Mouse (Mus musculus): Measurements from ENCODE around the gene Zc3h12d. TPM values are rescaled to one million over a fixed set of nuclear protein-coding genes. Genes with fewer than 3 reads are reported as not detected.

The Zc3h12d gene
- polyA plus RNA-seq, 1 experiment = not detected

GRCm38 (mm10) chr10:7881971-7882370 is 49.7 kb downstream of the Zc3h12d start:
- Histone ChIP-seq H3K4me3 (replicated peaks) (no peak overlapping the region), H3K27me3 (ENCODE audit: control insufficient read depth) (no peaks in the 10 kb centered on the region), H3K9me3 (ENCODE audit: control insufficient read depth, low read length) (no peaks in the 10 kb centered on the region), H3K4me1 (ENCODE audit: control insufficient read depth) (no peaks in the 10 kb centered on the region), H3K36me3 (ENCODE audit: control insufficient read depth) (no peaks in the 10 kb centered on the region)
- TF ChIP-seq TAL1 (IDR thresholded peaks at IDR 0.05; ENCODE audit: low read length) = no peak
- TF ChIP-seq GATA1 (IDR thresholded peaks at IDR 0.05; ENCODE audit: low read length) = no peak

GRCm38 (mm10) chr10:7883524-7883923 is 51.3 kb downstream of the Zc3h12d start:
- no peak overlapping the region for H3K4me3 ChIP-seq (replicated peaks)
- H3K4me1 ChIP-seq (ENCODE audit: control insufficient read depth) = no peaks in the 10 kb centered on the region
- TF ChIP-seq GATA1 (IDR thresholded peaks at IDR 0.05; ENCODE audit: low read length) (no peak), TAL1 (IDR thresholded peaks at IDR 0.05; ENCODE audit: low read length) (no peak)
- H3K36me3 ChIP-seq (ENCODE audit: control insufficient read depth) = no peaks in the 10 kb centered on the region
- H3K9me3 ChIP-seq (ENCODE audit: control insufficient read depth, low read length) = no peaks in the 10 kb centered on the region
- no peaks in the 10 kb centered on the region for H3K27me3 ChIP-seq (ENCODE audit: control insufficient read depth)

GRCm38 (mm10) chr10:7888256-7888868 is 56.1 kb downstream of the Zc3h12d start:
- no peaks in the 10 kb centered on the region for H3K36me3 ChIP-seq (ENCODE audit: control insufficient read depth)
- TF ChIP-seq TAL1 (IDR thresholded peaks at IDR 0.05; ENCODE audit: low read length) = no peak
- TF ChIP-seq GATA1 (IDR thresholded peaks at IDR 0.05; ENCODE audit: low read length) = no peak
- H3K27me3 ChIP-seq (ENCODE audit: control insufficient read depth) = no peaks in the 10 kb centered on the region
- no peak overlapping the region for H3K4me3 ChIP-seq (replicated peaks)
- no peaks in the 10 kb centered on the region for H3K9me3 ChIP-seq (ENCODE audit: control insufficient read depth, low read length)
- no peaks in the 10 kb centered on the region for H3K4me1 ChIP-seq (ENCODE audit: control insufficient read depth)

- no peak for TF ChIP-seq GATA1 (IDR thresholded peaks at IDR 0.05; ENCODE audit: low read length)
- no peak for TF ChIP-seq TAL1 (IDR thresholded peaks at IDR 0.05; ENCODE audit: low read length)
- no peaks in the 10 kb centered on the region for H3K4me1 ChIP-seq (ENCODE audit: control insufficient read depth)
- no peak overlapping the region for H3K4me3 ChIP-seq (replicated peaks)
- H3K27me3 ChIP-seq (ENCODE audit: control insufficient read depth) = no peaks in the 10 kb centered on the region
- peaks cover 23% of the 10 kb centered on the region for H3K36me3 ChIP-seq (ENCODE audit: control insufficient read depth)
- no peaks in the 10 kb centered on the region for H3K9me3 ChIP-seq (ENCODE audit: control insufficient read depth, low read length)
These were observed 68.7 kb downstream of the Zc3h12d start for GRCm38 (mm10) chr10:7900719-7901627.

- peaks cover 53% of the 10 kb centered on the region for H3K36me3 ChIP-seq (ENCODE audit: control insufficient read depth)
- TF ChIP-seq TAL1 (IDR thresholded peaks at IDR 0.05; ENCODE audit: low read length) (no peak), GATA1 (IDR thresholded peaks at IDR 0.05; ENCODE audit: low read length) (no peak)
- H3K9me3 ChIP-seq (ENCODE audit: control insufficient read depth, low read length) = no peaks in the 10 kb centered on the region
- no peak overlapping the region for H3K4me3 ChIP-seq (replicated peaks)
- H3K27me3 ChIP-seq (ENCODE audit: control insufficient read depth) = no peaks in the 10 kb centered on the region
- no peaks in the 10 kb centered on the region for H3K4me1 ChIP-seq (ENCODE audit: control insufficient read depth)
These were observed 71.9 kb downstream of the Zc3h12d start for GRCm38 (mm10) chr10:7904157-7904556.

- Histone ChIP-seq H3K27me3 (ENCODE audit: control insufficient read depth) (no peaks in the 10 kb centered on the region), H3K36me3 (ENCODE audit: control insufficient read depth) (peaks cover 80% of the 10 kb centered on the region), H3K4me3 (replicated peaks) (no peak overlapping the region), H3K9me3 (ENCODE audit: control insufficient read depth, low read length) (no peaks in the 10 kb centered on the region), H3K4me1 (ENCODE audit: control insufficient read depth) (no peaks in the 10 kb centered on the region)
- TF ChIP-seq TAL1 (IDR thresholded peaks at IDR 0.05; ENCODE audit: low read length) = no peak
- no peak for TF ChIP-seq GATA1 (IDR thresholded peaks at IDR 0.05; ENCODE audit: low read length)
These were observed 74.9 kb downstream of the Zc3h12d start for GRCm38 (mm10) chr10:7907151-7907550.

- Histone ChIP-seq H3K9me3 (ENCODE audit: control insufficient read depth, low read length) (no peaks in the 10 kb centered on the region), H3K4me3 (replicated peaks) (no peak overlapping the region), H3K27me3 (ENCODE audit: control insufficient read depth) (no peaks in the 10 kb centered on the region), H3K36me3 (ENCODE audit: control insufficient read depth) (peaks cover 76% of the 10 kb centered on the region), H3K4me1 (ENCODE audit: control insufficient read depth) (peaks cover under 1% of the 10 kb centered on the region; the same call in 1 of the 2 replicates)
- TF ChIP-seq GATA1 (IDR thresholded peaks at IDR 0.05; ENCODE audit: low read length) = no peak
- TF ChIP-seq TAL1 (IDR thresholded peaks at IDR 0.05; ENCODE audit: low read length) = no peak
These were observed 79.0 kb downstream of the Zc3h12d start for GRCm38 (mm10) chr10:7911268-7911667.

Other genes with a start within 250 kb of the Zc3h12d start
- gene Lrp11, start 242.7 kb upstream of the Zc3h12d start, polyA plus RNA-seq (2012) = not detected in 2 replicates
- 0.03 and 0.23 TPM in 2 replicates for gene Nup43, start 165.0 kb upstream of the Zc3h12d start, polyA plus RNA-seq (2012)
- gene Pcmt1, start 151.3 kb upstream of the Zc3h12d start, polyA plus RNA-seq (2012) = 8.2 and 8.5 TPM in 2 replicates
- gene Lats1, start 151.3 kb upstream of the Zc3h12d start, polyA plus RNA-seq (2012) = 0.15 and 0.16 TPM in 2 replicates
- gene Katna1, start 106.5 kb upstream of the Zc3h12d start, polyA plus RNA-seq (2012) = 0.19 and 0.23 TPM in 2 replicates
- gene Ginm1, start 39.6 kb upstream of the Zc3h12d start, polyA plus RNA-seq (2012) = 1.3 and 1.4 TPM in 2 replicates
- gene Ppil4, start 39.6 kb upstream of the Zc3h12d start, polyA plus RNA-seq (2012) = 0.38 and 0.91 TPM in 2 replicates
- 0.83 and 1.1 TPM in 2 replicates for gene Tab2, start 123.8 kb downstream of the Zc3h12d start, polyA plus RNA-seq (2012)